Mouse (Mus musculus) cerebellum, postnatal 14 days (tissue): ENCODE results near the gene E130309D02Rik.
A peak's percentile ranks its signal among the peaks of the same experiment; 100 is the strongest.

Source experiments
- DNase-seq, 2 experiments: peaks; one replicate each; pipeline ENCODE4 v3.0.0; 2021; ENCODE audit warnings: mixed read lengths in 2 of 2

The E130309D02Rik gene

GRCm38 (mm10) chr5:143309916-143310315, 5.2 kb downstream of the E130309D02Rik start:
- no peak for DNase-seq

- no peak for DNase-seq
Observed at GRCm38 (mm10) chr5:143308825-143309224, 6.3 kb downstream of the E130309D02Rik start.

GRCm38 (mm10) chr5:143304251-143304650, 10.9 kb downstream of the E130309D02Rik start:
- DNase-seq, result no peak

- peak in 1 of 2 experiments; percentile 54 for DNase-seq
Observed at GRCm38 (mm10) chr5:143301296-143301695, 13.9 kb downstream of the E130309D02Rik start.

GRCm38 (mm10) chr5:143299686-143300085, 15.5 kb downstream of the E130309D02Rik start:
- peak; percentile 80 to 87 for DNase-seq

- no peak for DNase-seq
Observed at GRCm38 (mm10) chr5:143298391-143298790, 16.8 kb downstream of the E130309D02Rik start.

- DNase-seq, result no peak
Observed at GRCm38 (mm10) chr5:143297986-143298385, 17.2 kb downstream of the E130309D02Rik start.

- no peak for DNase-seq
Observed at GRCm38 (mm10) chr5:143295330-143295729, 19.8 kb downstream of the E130309D02Rik start.

GRCm38 (mm10) chr5:143294862-143295261, 20.3 kb downstream of the E130309D02Rik start:
- no peak for DNase-seq

- no peak for DNase-seq
Observed at GRCm38 (mm10) chr5:143293404-143293803, 21.8 kb downstream of the E130309D02Rik start, which contains the start of gene Zfp853. Gene Zfp853, minus strand, starts transcription at chr5:143293623.

- no peak for DNase-seq
Observed at GRCm38 (mm10) chr5:143292879-143293278, 22.3 kb downstream of the E130309D02Rik start.

GRCm38 (mm10) chr5:143289299-143289698, 25.9 kb downstream of the E130309D02Rik start:
- no peak for DNase-seq

GRCm38 (mm10) chr5:143288378-143288911, 26.7 kb downstream of the E130309D02Rik start:
- DNase-seq, result no peak

GRCm38 (mm10) chr5:143287774-143288328, 27.3 kb downstream of the E130309D02Rik start:
- DNase-seq, result no peak

GRCm38 (mm10) chr5:143284762-143285161, 30.4 kb downstream of the E130309D02Rik start:
- DNase-seq, result no peak

GRCm38 (mm10) chr5:143279247-143279646, 35.9 kb downstream of the E130309D02Rik start:
- DNase-seq, result no peak

GRCm38 (mm10) chr5:143275761-143276160, 39.4 kb downstream of the E130309D02Rik start:
- DNase-seq, result peak in 1 of 2 experiments; percentile 50

- peak; percentile 64 to 75 for DNase-seq
Observed at GRCm38 (mm10) chr5:143272540-143273330, 42.4 kb downstream of the E130309D02Rik start.

GRCm38 (mm10) chr5:143272108-143272507, 43.1 kb downstream of the E130309D02Rik start:
- DNase-seq, result no peak

GRCm38 (mm10) chr5:143271642-143272041, 43.5 kb downstream of the E130309D02Rik start:
- no peak for DNase-seq

GRCm38 (mm10) chr5:143270151-143270519, 45.0 kb downstream of the E130309D02Rik start:
- DNase-seq, result no peak

- DNase-seq, result peak; percentile 85 to 88
Observed at GRCm38 (mm10) chr5:143269363-143270150, 45.6 kb downstream of the E130309D02Rik start, which contains the start of gene Zfp316. Gene Zfp316, minus strand, starts transcription at chr5:143270022.

- no peak for DNase-seq
Observed at GRCm38 (mm10) chr5:143268985-143269362, 46.2 kb downstream of the E130309D02Rik start.
